In genomic region chr5:67216779-67217095, GRCm38 (mm10) we compare ENCODE assay signal across 10 mouse cellular contexts. TPM values are rescaled to one million over a fixed set of nuclear protein-coding genes. Genes with fewer than 3 reads are reported as not detected.
A peak's percentile ranks its signal among the peaks of the same experiment; 100 is the strongest.
DNase-seq lines count a peak whose midpoint lies in the region; ATAC-seq and TF ChIP-seq lines count a peak whose summit lies in the region.
"Had no signal": no experiment of that assay in that cellular context is flagged by ENCODE, and none has a peak within 500 bp of the region (broad histone marks: within the 10 kb centered on the region; RNA-seq: fewer than 3 reads in every experiment).

No protein-coding gene starts in this region.

- no peak overlapping the region for H3K27ac ChIP-seq in ES-Bruce4 (ENCODE audit: insufficient read depth, low read length)
- peak overlapping the region; percentile 78; the same call in 1 of the 2 replicates for H3K27ac ChIP-seq in hindbrain, embryonic 10.5 days
- no peak overlapping the region for H3K27ac ChIP-seq in midbrain, embryonic 12.5 days (replicated peaks)

- no peaks in the 10 kb centered on the region for H3K9me3 ChIP-seq in ES-Bruce4 (replicated peaks; ENCODE audit: control insufficient read depth, insufficient read depth, low read length, poor library complexity, severe bottlenecking)
- no peaks in the 10 kb centered on the region for H3K9me3 ChIP-seq in hindbrain, embryonic 10.5 days
- H3K9me3 ChIP-seq in midbrain, embryonic 12.5 days, result no peaks in the 10 kb centered on the region

- TF ChIP-seq POLR2A in ES-Bruce4 (IDR thresholded peaks at IDR 0.05; ENCODE audit: insufficient read depth, low read length), result no peak

- 2% methylated on average over 9 of the region's 9 CpGs for WGBS in hindbrain, embryonic 10.5 days
- WGBS in midbrain, embryonic 12.5 days, result 0% methylated on average over 9 of the region's 9 CpGs

- TF ChIP-seq EP300 in ES-Bruce4 (IDR thresholded peaks at IDR 0.05; ENCODE audit: insufficient read depth, low read depth, low read length), result no peak

- H3K4me2 ChIP-seq in midbrain, embryonic 12.5 days (replicated peaks), result peak overlapping the region; percentile 54

- H3K9ac ChIP-seq in ES-Bruce4 (ENCODE audit: low read depth, poor library complexity, severe bottlenecking), result no peak overlapping the region; the same call in 1 of the 2 replicates
- H3K9ac ChIP-seq in midbrain, embryonic 12.5 days (replicated peaks), result no peak overlapping the region

- peak overlapping the region; percentile 37; the same call in 1 of the 2 replicates for H3K4me3 ChIP-seq in ES-Bruce4 (ENCODE audit: low read depth, low read length)
- H3K4me3 ChIP-seq in hindbrain, embryonic 10.5 days, result peak overlapping the region; percentile 47
- H3K4me3 ChIP-seq in midbrain, embryonic 12.5 days, result peak overlapping the region; percentile 29

- peak; percentile 5; the same call in 1 of the 2 replicates for ATAC-seq in midbrain, embryonic 12.5 days (ENCODE audit: low FRiP score, low read depth)

- no peak for TF ChIP-seq CTCF in ES-Bruce4 (IDR thresholded peaks at IDR 0.05; ENCODE audit: low read depth, low read length)

- H3K27me3 ChIP-seq in ES-Bruce4 (ENCODE audit: control insufficient read depth, insufficient read depth, low read length, poor library complexity, severe bottlenecking), result peaks cover 7% of the 10 kb centered on the region
- H3K27me3 ChIP-seq in hindbrain, embryonic 10.5 days (ENCODE audit: insufficient read depth, poor library complexity, severe bottlenecking), result peaks cover 100% of the 10 kb centered on the region
- peaks cover 92% of the 10 kb centered on the region for H3K27me3 ChIP-seq in midbrain, embryonic 12.5 days

- H3K36me3 ChIP-seq in ES-Bruce4 (ENCODE audit: control insufficient read depth, insufficient read depth, low read length, poor library complexity, severe bottlenecking), result no peaks in the 10 kb centered on the region
- no peaks in the 10 kb centered on the region for H3K36me3 ChIP-seq in hindbrain, embryonic 10.5 days
- H3K36me3 ChIP-seq in midbrain, embryonic 12.5 days, result no peaks in the 10 kb centered on the region

- DNase-seq in embryo, embryonic 10.5 days (ENCODE audit: low spot score), result peak; percentile 53
- DNase-seq in hindbrain, embryonic 10.5 days (ENCODE audit: low spot score), result no peak
- DNase-seq in layer of hippocampus, postnatal 10 days (ENCODE audit: low spot score in 2 of 2), result no peak
- no peak for DNase-seq in left cerebral cortex, adult 8-10 months (ENCODE audit: low spot score in 2 of 2)
- no peak for DNase-seq in natural killer cell, adult 2 months (ENCODE audit: low spot score in 2 of 2)
- DNase-seq: adrenal gland, postnatal 10 days; cerebellum, postnatal 14 days; kidney, adult 8-10 months had no signal

- H3K4me1 ChIP-seq in ES-Bruce4 (ENCODE audit: control insufficient read depth, insufficient read depth, low read length), result no peaks in the 10 kb centered on the region
- peaks cover 36% of the 10 kb centered on the region for H3K4me1 ChIP-seq in hindbrain, embryonic 10.5 days (replicated peaks)
- peaks cover 22% of the 10 kb centered on the region for H3K4me1 ChIP-seq in midbrain, embryonic 12.5 days

RNA-seq across cellular contexts. Expression of gene Tmem33, which starts 43.6 kb away (rescaled TPM):
- 73.0 and 76.5 TPM in 2 replicates for polyA plus RNA-seq in ES-Bruce4 (2011; ENCODE audit: insufficient read depth, insufficient read length, low read depth, missing spikeins)
- 118 and 120 TPM in 2 replicates for polyA plus RNA-seq in hindbrain, embryonic 10.5 days (2016; fragmentation: Nextera tagmentation; extraction: Ambion mirVana)
- 99.3 and 106 TPM in 2 replicates for polyA plus RNA-seq in midbrain, embryonic 12.5 days (2016; fragmentation: Nextera tagmentation; extraction: Ambion mirVana)
- 10 to 100 TPM; 74.0 to 78.0 TPM for total RNA-seq in layer of hippocampus, postnatal 10 days (2021)
- total RNA-seq in left cerebral cortex, adult 8-10 months (2022), result 10 to 100 TPM; 75.7 to 84.2 (median 81.7) TPM
